Mouse (Mus musculus) C2C12 (cell line): Measurements from ENCODE around the gene Wscd2. TPM values are rescaled to one million over a fixed set of nuclear protein-coding genes. Genes with fewer than 3 reads are reported as not detected.

Source experiments
- H3K27me3 ChIP-seq: one replicate; pipeline ENCODE4 v1.6.1; 2011; ENCODE audit not compliant: control insufficient read depth, insufficient read depth, insufficient read length
- H3K36me3 ChIP-seq: one replicate; pipeline ENCODE4 v1.6.1; 2011; ENCODE audit not compliant: control insufficient read depth, insufficient read depth
- H3K4me3 ChIP-seq: one replicate; pipeline ENCODE4 v1.5.1; 2011; ENCODE audit warnings: mild to moderate bottlenecking, control low read depth; ENCODE audit not compliant: poor library complexity, insufficient read depth, severe bottlenecking
- H3K79me2 ChIP-seq: one replicate; pipeline ENCODE4 v1.6.1; 2011; ENCODE audit not compliant: control insufficient read depth, insufficient read depth
- H3K79me3 ChIP-seq: one replicate; pipeline ENCODE4 v1.6.1; 2011; ENCODE audit warnings: low read depth, control low read depth
- H3ac ChIP-seq: one replicate; pipeline ENCODE3; 2011; ENCODE audit warnings: low read depth; ENCODE audit not compliant: control insufficient read depth, insufficient read length
- CEBPB ChIP-seq: IDR thresholded peaks from one replicate; pipeline ENCODE4 v1.6.1; 2011; ENCODE audit warnings: low read depth, mild to moderate bottlenecking, control low read depth, moderate library complexity
- CTCF ChIP-seq: IDR thresholded peaks from one replicate; pipeline ENCODE4 v1.5.1; 2011; ENCODE audit not compliant: control insufficient read depth, insufficient read depth, insufficient read length
- FOSL1 ChIP-seq: IDR thresholded peaks from one replicate; pipeline ENCODE4 v1.8.0; 2011; ENCODE audit warnings: mild to moderate bottlenecking, low read length; ENCODE audit not compliant: poor library complexity, insufficient read depth, severe bottlenecking
- MAX ChIP-seq: IDR thresholded peaks from one replicate; pipeline ENCODE4 v1.6.1; 2011; ENCODE audit warnings: mild to moderate bottlenecking, control low read depth
- MYOD1 ChIP-seq: IDR thresholded peaks from one replicate; pipeline ENCODE4 v1.6.1; 2011; ENCODE audit warnings: low read depth; ENCODE audit not compliant: control insufficient read depth, insufficient read length
- MYOG ChIP-seq: IDR thresholded peaks from one replicate; pipeline ENCODE4 v1.6.1; 2011; ENCODE audit not compliant: control insufficient read depth, insufficient read length; ENCODE audit errors: extremely low read depth
- USF1 ChIP-seq: IDR thresholded peaks from one replicate; pipeline ENCODE4 v1.6.1; 2011; ENCODE audit warnings: low read depth, mild to moderate bottlenecking, control low read depth, moderate library complexity
- polyA plus RNA-seq: library from polyadenylated mRNA; unstranded; fragments of >200 nt; fragmentation: generic; extraction: Trizol; gene quantifications from one replicate; pipeline ENCODE4 v1.2.1, GENCODE M21; 2012; ENCODE audit warnings: missing spikeins

The Wscd2 gene
- polyA plus RNA-seq, 1 experiment, result not detected

DNA sequence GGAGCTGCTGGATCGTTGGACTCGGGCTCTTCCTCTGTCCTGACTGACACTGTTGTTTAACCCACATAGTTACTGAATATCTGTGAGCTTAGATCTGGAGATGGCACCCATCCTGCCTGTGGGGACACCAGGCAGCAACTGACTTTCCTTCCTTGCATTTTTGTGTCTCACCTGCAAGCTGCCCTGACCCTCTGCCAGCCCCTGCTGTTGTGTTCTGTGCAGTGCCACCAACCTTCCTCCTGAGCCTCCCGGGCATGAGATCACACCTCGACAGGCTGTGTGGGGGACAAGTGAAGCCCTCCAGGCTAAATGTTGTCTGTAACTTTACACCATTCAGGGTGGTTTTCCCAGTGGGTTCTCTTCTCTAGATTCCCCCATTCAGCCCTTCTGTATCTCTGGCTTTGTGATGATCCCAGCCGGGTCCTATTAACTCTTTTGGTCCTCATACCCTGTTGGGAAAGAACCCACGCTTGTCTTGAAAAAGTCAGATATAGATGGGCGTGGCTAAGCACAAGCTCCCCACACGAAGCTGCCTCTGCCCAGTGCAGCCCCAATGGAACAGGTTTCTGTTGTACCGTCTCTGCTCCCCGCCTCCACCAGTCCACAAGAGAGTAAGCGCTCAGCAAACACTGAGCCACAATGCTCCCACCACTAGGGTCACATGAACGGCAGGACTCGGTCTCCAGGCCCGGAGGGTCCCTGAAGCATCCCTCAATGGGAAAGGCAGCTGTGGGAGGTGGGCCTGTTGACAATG lies 26.2 kb downstream of the Wscd2 start:
- peaks cover 59% of the 10 kb centered on the region for H3K27me3 ChIP-seq

DNA sequence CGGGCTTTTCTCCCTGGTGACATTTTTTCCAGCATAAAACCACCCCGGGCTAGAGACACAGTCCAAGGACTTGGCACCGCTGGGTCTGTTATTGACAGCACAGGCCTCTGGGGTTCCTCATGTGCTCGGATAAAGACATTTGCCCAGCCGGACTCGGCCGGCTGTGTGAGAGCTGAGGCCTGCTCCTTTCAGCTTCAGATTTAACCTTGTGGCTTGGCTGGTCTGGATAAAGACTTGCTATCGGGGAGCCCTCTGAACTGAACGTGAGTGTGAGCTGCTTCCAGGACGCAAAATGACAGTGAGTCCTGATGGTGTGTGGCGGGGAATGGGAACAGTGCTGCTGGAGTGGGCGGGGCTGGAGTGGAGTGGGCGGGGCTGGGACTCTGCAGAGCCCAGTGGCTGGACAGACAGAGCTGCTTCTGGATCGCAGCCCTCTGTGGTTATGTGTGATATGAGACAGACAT lies 26.8 kb downstream of the Wscd2 start:
- no peaks in the 10 kb centered on the region for H3K79me3 ChIP-seq

More for the DNA sequence above, 26.2 kb downstream of the Wscd2 start:
- Histone ChIP-seq H3K79me3 (no peaks in the 10 kb centered on the region), H3K4me3 (no peak overlapping the region), H3K79me2 (no peaks in the 10 kb centered on the region), H3ac (no peak overlapping the region), H3K36me3 (no peaks in the 10 kb centered on the region)
- no peak for TF ChIP-seq MYOG
- no peak for TF ChIP-seq FOSL1
- no peak for TF ChIP-seq MAX
- no peak for TF ChIP-seq MYOD1
- no peak for TF ChIP-seq USF1
- TF ChIP-seq CEBPB, result no peak
- no peak for TF ChIP-seq CTCF

DNA sequence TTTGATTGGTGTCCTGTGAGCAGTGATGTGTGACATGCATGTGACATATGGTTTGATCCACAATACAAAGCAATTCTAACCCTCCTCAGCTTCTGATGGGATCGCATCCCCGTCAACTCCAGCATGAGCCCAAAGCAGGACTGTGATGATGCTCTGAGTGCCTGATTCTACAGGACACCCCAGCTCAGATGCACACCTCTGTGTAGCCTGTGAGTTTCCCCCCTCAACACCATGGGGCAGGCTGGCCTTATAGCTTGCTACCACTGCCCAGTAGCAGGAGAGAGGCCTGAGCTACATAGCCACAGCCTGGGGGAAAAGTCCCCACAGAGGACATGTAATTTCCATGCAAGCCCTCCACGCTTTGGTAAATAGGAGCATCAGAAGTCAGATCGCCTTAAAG lies 27.3 kb downstream of the Wscd2 start:
- H3K79me3 ChIP-seq, result no peaks in the 10 kb centered on the region
- H3K79me2 ChIP-seq, result no peaks in the 10 kb centered on the region
- no peak overlapping the region for H3K4me3 ChIP-seq
- no peak for TF ChIP-seq FOSL1
- no peak for TF ChIP-seq MYOD1
- TF ChIP-seq CEBPB, result no peak
- no peak for TF ChIP-seq MAX
- no peak for TF ChIP-seq MYOG
- TF ChIP-seq USF1, result no peak
- no peak for TF ChIP-seq CTCF
- no peak overlapping the region for H3ac ChIP-seq
- H3K36me3 ChIP-seq, result no peaks in the 10 kb centered on the region
- peaks cover 55% of the 10 kb centered on the region for H3K27me3 ChIP-seq

More for the DNA sequence above, 26.8 kb downstream of the Wscd2 start:
- Histone ChIP-seq H3ac (no peak overlapping the region), H3K36me3 (no peaks in the 10 kb centered on the region), H3K79me2 (no peaks in the 10 kb centered on the region), H3K4me3 (no peak overlapping the region), H3K27me3 (peaks cover 60% of the 10 kb centered on the region)
- no peak for TF ChIP-seq USF1
- no peak for TF ChIP-seq MYOD1
- no peak for TF ChIP-seq CEBPB
- no peak for TF ChIP-seq CTCF
- TF ChIP-seq MYOG, result no peak
- no peak for TF ChIP-seq FOSL1
- TF ChIP-seq MAX, result no peak

DNA sequence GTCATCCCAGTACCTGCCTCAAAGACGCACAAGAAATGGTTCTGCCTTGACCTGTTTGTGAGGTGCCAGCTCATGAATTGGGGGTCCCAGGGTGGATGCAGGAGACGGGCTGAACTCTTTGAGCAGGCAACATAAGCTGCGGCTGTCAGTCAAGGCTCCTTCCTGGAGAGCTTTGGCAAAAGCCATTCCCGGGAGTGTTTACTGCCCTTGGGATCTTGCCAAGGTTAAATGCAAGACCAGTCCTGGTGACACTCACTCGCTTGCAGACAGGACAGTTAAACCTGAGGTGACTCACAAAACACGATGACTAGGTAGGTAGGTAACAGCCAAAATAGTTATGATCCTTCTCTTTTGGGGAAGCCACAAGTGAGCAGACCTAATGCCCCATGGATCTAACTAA lies 30.9 kb downstream of the Wscd2 start:
- no peaks in the 10 kb centered on the region for H3K79me3 ChIP-seq
- H3K36me3 ChIP-seq, result no peaks in the 10 kb centered on the region
- no peak overlapping the region for H3ac ChIP-seq
- H3K27me3 ChIP-seq, result peaks cover 29% of the 10 kb centered on the region
- TF ChIP-seq USF1 (no peak), FOSL1 (no peak), MYOD1 (no peak), CEBPB (no peak), MYOG (no peak), CTCF (no peak), MAX (no peak)
- no peak overlapping the region for H3K4me3 ChIP-seq
- H3K79me2 ChIP-seq, result no peaks in the 10 kb centered on the region

DNA sequence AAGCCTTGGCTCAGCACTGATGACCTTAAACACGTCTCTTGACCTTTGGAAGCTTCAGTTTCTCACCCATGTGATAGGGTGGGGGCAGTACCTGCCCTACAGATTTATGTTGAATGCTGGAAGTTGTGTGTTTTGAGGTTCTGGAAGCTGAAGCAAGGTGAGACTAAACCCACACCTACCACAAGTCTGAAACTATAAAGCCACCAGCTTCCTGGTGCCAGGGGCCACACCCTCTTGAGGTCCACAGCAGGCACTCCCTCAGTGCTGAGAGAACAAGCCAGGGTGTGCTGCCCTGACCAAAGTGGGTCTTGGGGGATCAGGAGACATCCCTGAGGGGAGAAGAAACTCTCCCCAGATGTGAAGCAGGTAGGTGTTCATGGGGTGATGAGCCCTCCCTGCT lies 48.7 kb downstream of the Wscd2 start:
- Histone ChIP-seq H3ac (no peak overlapping the region), H3K79me2 (no peaks in the 10 kb centered on the region), H3K4me3 (no peak overlapping the region), H3K79me3 (no peaks in the 10 kb centered on the region), H3K27me3 (peaks cover 56% of the 10 kb centered on the region), H3K36me3 (no peaks in the 10 kb centered on the region)
- TF ChIP-seq CEBPB (no peak), CTCF (no peak)

DNA sequence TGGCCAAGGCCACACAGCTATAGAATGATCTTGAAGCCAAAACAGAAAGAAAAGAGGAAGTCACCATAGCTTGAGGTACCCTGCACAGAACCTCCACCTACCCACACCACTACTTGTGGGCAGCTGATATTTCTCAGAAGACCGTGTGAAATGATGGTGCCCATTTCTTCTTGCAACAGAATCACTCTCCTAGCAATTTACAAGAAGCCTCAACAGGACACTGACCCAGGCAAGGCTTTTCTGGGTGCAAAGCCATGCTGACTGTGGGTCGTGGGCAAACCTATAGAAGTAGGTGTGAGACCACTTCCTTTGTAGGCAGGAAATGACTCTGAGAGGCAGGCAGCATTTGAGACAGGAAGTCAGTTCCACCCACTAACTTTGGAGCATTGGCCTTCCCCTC lies 49.3 kb downstream of the Wscd2 start:
- no peaks in the 10 kb centered on the region for H3K79me2 ChIP-seq
- no peak overlapping the region for H3ac ChIP-seq
- peaks cover 61% of the 10 kb centered on the region for H3K27me3 ChIP-seq
- H3K79me3 ChIP-seq, result no peaks in the 10 kb centered on the region
- TF ChIP-seq MYOG (no peak), FOSL1 (no peak), CTCF (no peak), MAX (no peak), MYOD1 (no peak), USF1 (no peak), CEBPB (no peak)
- H3K4me3 ChIP-seq, result no peak overlapping the region
- H3K36me3 ChIP-seq, result no peaks in the 10 kb centered on the region
